Mouse (Mus musculus) T-helper 1 cell (primary cell): ENCODE measurements around the gene Pcsk7.

Experiments used
- in situ Hi-C: fragments of 300-600 bp; cut with MboI, MseI; formaldehyde crosslinking; loops from one replicate; pipeline ENCODE4 v1.15.1; 2025; ENCODE audit warnings: high pct_unique_total_duplicates

Pcsk7 gene

GRCm38 (mm10) chr9:45906355-45907077 lies at the start of gene Pcsk7, which contains the start of gene Rnf214:
TSS of gene Pcsk7 (plus strand) at chr9:45906497.
TSS of gene Rnf214 (minus strand) at chr9:45906911.
- in situ Hi-C loops: no loop called here

GRCm38 (mm10) chr9:45859364-45859763 lies 46.9 kb upstream of the Pcsk7 start:
- in situ Hi-C loops: loop anchor here (5.0 kb wide), 1 partner anchor 353 kb away; no protein-coding TSS in a partner anchor

GRCm38 (mm10) chr9:45861813-45862212 lies 44.5 kb upstream of the Pcsk7 start:
- in situ Hi-C loops: no loop called here

GRCm38 (mm10) chr9:45869181-45869580 lies 37.1 kb upstream of the Pcsk7 start:
- in situ Hi-C loops: no loop called here

- in situ Hi-C loops: no loop called here
Observed at GRCm38 (mm10) chr9:45870265-45870664, 36.0 kb upstream of the Pcsk7 start.

- in situ Hi-C loops: no loop called here
Observed at GRCm38 (mm10) chr9:45877928-45878327, 28.4 kb upstream of the Pcsk7 start.

- in situ Hi-C loops: no loop called here
Observed at GRCm38 (mm10) chr9:45893681-45894080, 12.6 kb upstream of the Pcsk7 start.

GRCm38 (mm10) chr9:45905196-45905595 lies 1.1 kb upstream of the Pcsk7 start:
- in situ Hi-C loops: no loop called here

- in situ Hi-C loops: no loop called here
Observed at GRCm38 (mm10) chr9:45905811-45906237, 473 bp upstream of the Pcsk7 start.

- in situ Hi-C loops: no loop called here
Observed at GRCm38 (mm10) chr9:45907078-45907428, 756 bp downstream of the Pcsk7 start.

- in situ Hi-C loops: loop anchor here (5.0 kb wide), 1 partner anchor 36 kb away; no protein-coding TSS in a partner anchor
Observed at GRCm38 (mm10) chr9:45910995-45911394, 4.7 kb downstream of the Pcsk7 start.

- in situ Hi-C loops: loop anchor here (5.0 kb wide), 1 partner anchor 36 kb away; no protein-coding TSS in a partner anchor
Observed at GRCm38 (mm10) chr9:45911673-45912072, 5.4 kb downstream of the Pcsk7 start.

GRCm38 (mm10) chr9:45915659-45916058 lies 9.4 kb downstream of the Pcsk7 start:
- in situ Hi-C loops: no loop called here

- in situ Hi-C loops: no loop called here
Observed at GRCm38 (mm10) chr9:45917041-45917934, 11.0 kb downstream of the Pcsk7 start.

- in situ Hi-C loops: no loop called here
Observed at GRCm38 (mm10) chr9:45919895-45920294, 13.6 kb downstream of the Pcsk7 start.

GRCm38 (mm10) chr9:45929285-45929684 lies 23.0 kb downstream of the Pcsk7 start:
- in situ Hi-C loops: no loop called here

- in situ Hi-C loops: no loop called here
Observed at GRCm38 (mm10) chr9:45931958-45932357, 25.7 kb downstream of the Pcsk7 start.

GRCm38 (mm10) chr9:45932571-45933415 lies 26.5 kb downstream of the Pcsk7 start:
- in situ Hi-C loops: no loop called here

GRCm38 (mm10) chr9:45935628-45936210 lies 29.4 kb downstream of the Pcsk7 start, which contains the start of gene Tagln:
TSS of gene Tagln (minus strand) at chr9:45936058.
- in situ Hi-C loops: no loop called here

- in situ Hi-C loops: no loop called here
Observed at GRCm38 (mm10) chr9:45936883-45937282, 30.6 kb downstream of the Pcsk7 start.

- in situ Hi-C loops: no loop called here
Observed at GRCm38 (mm10) chr9:45938088-45938487, 31.8 kb downstream of the Pcsk7 start.
